9 mouse cellular contexts compared by ENCODE assay signal in genomic region chr1:40358771-40359181, GRCm38 (mm10). TPM values are rescaled to one million over a fixed set of nuclear protein-coding genes. Genes with fewer than 3 reads are reported as not detected.
DNase-seq lines count a peak whose midpoint lies in the region; ATAC-seq and TF ChIP-seq lines count a peak whose summit lies in the region.
"Had no signal": no experiment of that assay in that cellular context is flagged by ENCODE, and none has a peak within 500 bp of the region (broad histone marks: within the 10 kb centered on the region; RNA-seq: fewer than 3 reads in every experiment).

No protein-coding gene starts in this region.

- no peak overlapping the region for H3K27ac ChIP-seq in left cerebral cortex, adult 2 months

- no peak overlapping the region for H3K4me3 ChIP-seq in left cerebral cortex, adult 2 months
- H3K4me3 ChIP-seq: embryonic facial prominence, embryonic 15.5 days had no signal

- no peak for ATAC-seq in granulocyte monocyte progenitor cell, adult 5-6 weeks (replicated peaks; ENCODE audit: poor library complexity, severe bottlenecking)
- no peak for ATAC-seq in inflammation-experienced regulatory T-cells, adult 6 months

- peak; percentile 96 for DNase-seq in heart, adult 11 months
- no peak for DNase-seq in heart, postnatal 25 days (ENCODE audit: low spot score)
- DNase-seq in urinary bladder, postnatal 14 days (ENCODE audit: low spot score), result peak; percentile 48
- DNase-seq in urinary bladder, adult 2 months (ENCODE audit: low spot score), result no peak
- peak; percentile 35 to 47 for DNase-seq in left cerebral cortex, adult 2 months (ENCODE audit: extremely low spot score in 1 of 2, low spot score in 2 of 2)
- no peak for DNase-seq in cerebellum, adult 9-11 months

- no peak for TF ChIP-seq CTCF in left cerebral cortex, adult 2 months (IDR thresholded peaks at IDR 0.05)

- intact Hi-C loops in heart, postnatal 25 days (cut with DNase I), result no loop called here
- intact Hi-C loops in left cerebral cortex, adult 2 months (cut with DNase I), result loop anchor here (2.0 to 5.0 kb wide), 2 partner anchors 122 to 226 kb away; no protein-coding TSS in a partner anchor

RNA-seq across cellular contexts. Expression of gene Il1rl2, which starts 34.4 kb away (rescaled TPM):
- total RNA-seq in heart, postnatal 25 days (2021), result 1 to 10 TPM; 1.4 to 2.2 TPM
- polyA plus RNA-seq in urinary bladder, adult 2 months (2012; rRNA removed), result 7.2 and 8.8 TPM in 2 replicates
- total RNA-seq in left cerebral cortex, adult 2 months (2021), result 1 to 10 TPM in 1 of 2 experiments, under 1 TPM in 1; 0.68 to 1.3 TPM
- total RNA-seq in granulocyte monocyte progenitor cell, adult 5-6 weeks (2014; fragmentation: Nextera tagmentation), result 13.4 and 14.5 TPM in 2 replicates
- total RNA-seq in granulocyte monocyte progenitor cell, adult 5-6 weeks (2017), result 8.7 and 10.8 TPM in 2 replicates
- polyA plus RNA-seq in inflammation-experienced regulatory T-cells, adult 6 months (2017; shearing (Covaris generic)), result 1 to 10 TPM; 1.4 to 2.7 (median 2.0) TPM

Comparison
In these comparisons a context has a peak if more than half of its experiments do, and no peak if none do; other contexts are left out.
1. DNase-seq: peak in heart, adult 11 months (single experiment), urinary bladder, postnatal 14 days (single experiment) and left cerebral cortex, adult 2 months (2 of 2); none in heart, postnatal 25 days (single experiment), urinary bladder, adult 2 months (single experiment) and cerebellum, adult 9-11 months (single experiment).